Mouse (Mus musculus): ENCODE data around the gene Pgap3.

- TF ChIP-seq GATA1 (IDR thresholded peaks at IDR 0.05; ENCODE audit: low read length) (no peak), TAL1 (IDR thresholded peaks at IDR 0.05; ENCODE audit: low read length) (no peak)
Measured at GRCm38 (mm10) chr11:98346168-98346567, 54.1 kb downstream of the Pgap3 start.

Data from erythroblast, embryonic 14.5 days (primary cell).